Mouse (Mus musculus) intestine, postnatal 0 days (tissue): ENCODE data around the gene Kif24. TPM values are rescaled to one million over a fixed set of nuclear protein-coding genes. Genes with fewer than 3 reads are reported as not detected.

Experiments
- ATAC-seq: fragments of 200-750 bp; cut with Nextera tagmentation; 2 replicates; pipeline ENCODE4 v1.8.0; 2017; ENCODE audit warnings: mild to moderate bottlenecking, moderate TSS enrichment, moderate library complexity
- H3K27ac ChIP-seq: fragments of 300-500 bp; sonication (generic); 2 replicates; pipeline ENCODE4 v1.5.1; 2014; ENCODE audit warnings: mild to moderate bottlenecking, low read depth, low read length, moderate library complexity
- H3K27me3 ChIP-seq: fragments of 300-500 bp; sonication (generic); replicated peaks from 2 replicates; pipeline ENCODE4 v1.6.1; 2014; ENCODE audit warnings: low read length, mixed read lengths; ENCODE audit not compliant: control insufficient read depth, insufficient read depth
- H3K36me3 ChIP-seq: fragments of 300-500 bp; sonication (generic); 2 replicates; pipeline ENCODE4 v1.6.1; 2014; ENCODE audit warnings: mild to moderate bottlenecking, moderate library complexity; ENCODE audit not compliant: control insufficient read depth, insufficient read depth
- H3K4me1 ChIP-seq: fragments of 300-500 bp; sonication (generic); replicated peaks from 2 replicates; pipeline ENCODE4 v1.6.1; 2014; ENCODE audit warnings: antibody characterized with exemption, low read length, mixed read lengths; ENCODE audit not compliant: control insufficient read depth, insufficient read depth
- H3K4me2 ChIP-seq: fragments of 300-500 bp; sonication (generic); replicated peaks from 2 replicates; pipeline ENCODE4 v1.6.1; 2014; ENCODE audit warnings: low read depth, mild to moderate bottlenecking, moderate library complexity
- H3K4me3 ChIP-seq: fragments of 300-500 bp; sonication (generic); 2 replicates; pipeline ENCODE4 v1.5.1; 2014; ENCODE audit warnings: low read depth, low read length
- H3K9ac ChIP-seq: fragments of 300-500 bp; sonication (generic); 2 replicates; pipeline ENCODE4 v1.6.1; 2014; ENCODE audit warnings: mild to moderate bottlenecking, low read depth, low read length
- H3K9me3 ChIP-seq: fragments of 300-500 bp; sonication (generic); 2 replicates; pipeline ENCODE4 v1.6.1; 2016; ENCODE audit warnings: mixed run types; ENCODE audit not compliant: control insufficient read depth
- CTCF ChIP-seq: sonication (generic); IDR thresholded peaks from 2 replicates; pipeline ENCODE4 v1.5.1; 2016; ENCODE audit warnings: low read depth, mild to moderate bottlenecking, control low read depth, antibody characterized with exemption, moderate library complexity
- WGBS: fragments of 180-500 bp; shearing (Covaris S2); extraction: QIAGEN DNeasy Blood & Tissue Kit; methylation state at CpG from one replicate; pipeline ENCODE4 v1.1.7; 2014; 5-methylcytosine and 5-hydroxymethylcytosine counted together
- polyA plus RNA-seq: library from polyadenylated mRNA; unstranded; fragments of >200 nt; fragmentation: Nextera tagmentation; extraction: Ambion mirVana; gene quantifications from 2 replicates; pipeline ENCODE4 v1.2.1, GENCODE M21; 2015

Kif24 gene
- polyA plus RNA-seq, 1 experiment from 2014 or later, result 1.3 TPM

DNA sequence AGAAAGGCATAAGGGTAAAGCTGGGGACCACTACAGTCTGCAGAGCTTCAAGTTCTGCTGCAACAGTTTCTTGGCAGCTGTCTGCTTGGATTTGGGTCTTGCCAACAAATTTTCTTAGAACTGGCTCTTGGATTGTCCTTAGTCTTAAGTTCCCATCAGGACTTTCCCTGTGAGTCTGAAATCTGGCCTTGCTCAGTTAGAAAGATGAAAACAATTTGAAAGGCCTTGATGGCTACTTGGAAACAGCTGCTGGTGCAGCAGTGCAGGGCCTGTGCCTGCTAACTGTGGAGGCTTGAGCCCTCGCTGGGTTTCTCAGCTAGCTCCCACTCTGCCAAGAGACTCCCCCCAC, 14.7 kb upstream of the Kif24 start:
- WGBS, result 79% methylated on average over 1 of the region's 1 CpGs
- H3K4me2 ChIP-seq, result no peak overlapping the region
- ATAC-seq, result no peak

DNA sequence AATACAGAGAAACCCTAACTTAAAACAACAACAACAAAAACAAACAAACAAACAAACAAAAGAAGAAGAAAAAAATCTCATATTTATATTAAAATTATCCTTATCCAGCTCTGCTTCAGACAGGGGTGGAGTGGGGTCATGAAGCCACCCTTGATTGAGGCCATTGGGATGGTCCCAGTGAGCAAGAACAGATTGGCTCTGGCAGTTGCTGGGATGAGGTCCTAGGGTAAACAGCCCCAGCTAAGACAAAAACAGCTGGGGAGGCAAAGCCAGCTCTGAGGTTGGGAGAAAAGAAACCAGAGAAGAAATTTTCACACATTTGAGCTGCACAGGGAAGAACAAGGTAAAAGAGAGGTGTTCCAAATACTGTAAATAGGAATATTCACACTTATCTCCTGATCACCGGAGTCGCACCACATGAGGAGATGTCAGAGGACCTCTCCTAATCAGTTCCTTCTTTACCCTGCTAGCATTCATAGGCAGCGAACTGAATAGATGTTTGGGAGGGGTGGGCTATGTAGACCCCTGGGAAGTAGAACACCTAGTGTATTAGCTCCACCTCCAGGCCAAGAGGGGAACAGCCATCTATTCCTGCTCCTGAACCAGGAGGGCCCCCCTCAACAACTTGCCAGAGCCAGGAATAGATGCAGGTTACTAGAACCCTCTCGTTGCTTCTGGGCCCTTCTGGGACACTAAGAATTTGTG, 14.2 kb upstream of the Kif24 start:
- no peak for ATAC-seq
- Histone ChIP-seq H3K9ac (no peak overlapping the region), H3K4me1 (no peaks in the 10 kb centered on the region), H3K27me3 (no peaks in the 10 kb centered on the region), H3K27ac (no peak overlapping the region), H3K4me2 (no peak overlapping the region), H3K36me3 (peaks cover 24% of the 10 kb centered on the region), H3K9me3 (no peaks in the 10 kb centered on the region), H3K4me3 (no peak overlapping the region)
- 67% methylated on average over 4 of the region's 4 CpGs for WGBS
- peak; percentile 37; the same call in 1 of the 2 replicates for TF ChIP-seq CTCF

More for the DNA sequence above, 14.7 kb upstream of the Kif24 start:
- Histone ChIP-seq H3K4me3 (no peak overlapping the region), H3K9ac (no peak overlapping the region), H3K36me3 (peaks cover 24% of the 10 kb centered on the region), H3K4me1 (no peaks in the 10 kb centered on the region), H3K27ac (no peak overlapping the region), H3K9me3 (no peaks in the 10 kb centered on the region), H3K27me3 (no peaks in the 10 kb centered on the region)
- no peak for TF ChIP-seq CTCF

- Histone ChIP-seq H3K9ac (no peak overlapping the region), H3K4me3 (no peak overlapping the region), H3K4me2 (no peak overlapping the region), H3K4me1 (no peaks in the 10 kb centered on the region), H3K27ac (no peak overlapping the region), H3K36me3 (peaks cover 24% of the 10 kb centered on the region), H3K27me3 (no peaks in the 10 kb centered on the region), H3K9me3 (no peaks in the 10 kb centered on the region)
- WGBS, result 86% methylated on average over 9 of the region's 9 CpGs
- no peak for ATAC-seq
- TF ChIP-seq CTCF, result no peak
These were observed 13.0 kb upstream of the Kif24 start for GRCm38 (mm10) chr4:41477648-41478160.

- no peak for TF ChIP-seq CTCF
- no peak overlapping the region for H3K9ac ChIP-seq
- H3K4me3 ChIP-seq, result no peak overlapping the region
- H3K4me1 ChIP-seq, result no peaks in the 10 kb centered on the region
- H3K4me2 ChIP-seq, result no peak overlapping the region
- no peaks in the 10 kb centered on the region for H3K36me3 ChIP-seq
- no peak overlapping the region for H3K27ac ChIP-seq
- no peaks in the 10 kb centered on the region for H3K9me3 ChIP-seq
- no peaks in the 10 kb centered on the region for H3K27me3 ChIP-seq
- ATAC-seq, result no peak
- 96% methylated on average over 1 of the region's 1 CpGs for WGBS
These were observed 6.7 kb upstream of the Kif24 start for GRCm38 (mm10) chr4:41471384-41471689.

DNA sequence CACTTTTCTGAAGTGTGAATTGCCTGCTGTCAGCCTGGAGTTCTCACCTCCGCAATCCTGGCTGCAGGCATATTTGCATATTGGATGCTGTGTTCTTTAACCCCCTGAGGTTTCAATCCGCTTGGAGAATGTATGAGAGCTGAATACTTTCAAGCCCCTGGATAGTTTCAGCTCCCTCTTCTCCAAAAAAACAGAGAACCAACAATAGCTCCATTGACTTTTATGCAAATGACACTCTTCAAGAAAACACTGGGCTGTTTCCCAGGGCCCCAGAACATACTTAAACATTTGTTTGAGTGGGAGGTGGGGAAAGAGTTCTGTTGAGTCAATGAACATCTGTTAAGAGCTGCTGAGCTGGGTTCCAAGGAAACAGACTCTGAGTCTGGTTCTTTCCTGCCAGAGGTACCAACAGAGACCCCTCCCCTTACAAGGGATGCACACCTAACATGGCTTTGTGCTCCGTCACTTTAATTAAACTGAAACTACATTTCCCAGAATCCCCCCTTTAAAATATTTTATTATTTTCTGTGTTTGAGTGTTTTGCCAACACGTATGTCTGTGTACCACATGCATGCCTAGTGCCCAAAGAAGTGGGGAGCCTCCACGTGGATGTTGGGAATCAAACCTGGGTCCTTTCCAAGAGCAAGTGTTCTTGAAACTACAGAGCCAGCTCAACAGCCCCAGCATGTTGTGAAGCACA, 6.1 kb upstream of the Kif24 start:
- Histone ChIP-seq H3K27me3 (no peaks in the 10 kb centered on the region), H3K4me1 (no peaks in the 10 kb centered on the region), H3K4me3 (no peak overlapping the region), H3K27ac (no peak overlapping the region), H3K36me3 (no peaks in the 10 kb centered on the region), H3K9ac (no peak overlapping the region), H3K4me2 (no peak overlapping the region), H3K9me3 (no peaks in the 10 kb centered on the region)
- 74% methylated on average over 5 of the region's 5 CpGs for WGBS
- TF ChIP-seq CTCF, result no peak
- no peak for ATAC-seq

DNA sequence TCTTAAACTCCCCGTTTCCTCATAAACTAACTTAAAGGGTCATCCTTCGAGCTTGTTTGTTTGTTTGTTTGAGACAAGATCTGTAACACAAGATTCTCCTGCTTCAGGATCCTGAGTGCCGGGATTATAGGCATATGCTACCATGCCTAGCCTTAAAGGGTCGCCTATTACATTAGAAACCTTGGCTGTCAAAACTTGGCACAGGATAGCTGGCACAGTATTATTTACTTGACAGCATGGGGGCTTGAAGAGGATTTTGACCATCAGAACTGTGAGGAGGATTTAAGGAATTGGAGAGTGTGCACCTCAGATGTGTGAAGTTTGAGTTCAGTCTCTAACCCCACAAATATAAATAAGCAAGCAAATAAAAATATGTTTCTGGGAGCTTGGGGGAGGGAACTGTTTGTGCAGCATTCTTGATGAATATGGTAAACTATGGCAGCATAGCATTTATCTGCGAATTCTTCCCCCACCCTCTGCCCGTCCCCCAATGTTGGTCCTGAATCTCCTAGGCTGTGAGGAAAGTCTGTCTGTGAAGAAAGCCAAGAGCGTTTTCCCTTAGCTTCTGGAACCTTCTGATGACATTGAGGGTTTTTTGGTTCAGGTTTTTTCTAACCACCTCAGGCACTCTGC, 5.5 kb upstream of the Kif24 start:
- Histone ChIP-seq H3K4me2 (no peak overlapping the region), H3K27me3 (no peaks in the 10 kb centered on the region), H3K9ac (no peak overlapping the region), H3K4me3 (no peak overlapping the region), H3K9me3 (no peaks in the 10 kb centered on the region), H3K36me3 (no peaks in the 10 kb centered on the region), H3K27ac (no peak overlapping the region), H3K4me1 (no peaks in the 10 kb centered on the region)
- ATAC-seq, result no peak
- 64% methylated on average over 7 of the region's 7 CpGs for WGBS
- no peak for TF ChIP-seq CTCF
